Mouse (Mus musculus) hindlimb bud, embryonic 11.5 days (tissue): Measurements from ENCODE around the gene Gas2.

Source experiments
- DNase-seq: peaks from one replicate; pipeline ENCODE4 v3.0.0-alpha.2; 2012; ENCODE audit warnings: low read depth, low spot score; ENCODE audit errors: extremely low spot score

The Gas2 gene

DNA sequence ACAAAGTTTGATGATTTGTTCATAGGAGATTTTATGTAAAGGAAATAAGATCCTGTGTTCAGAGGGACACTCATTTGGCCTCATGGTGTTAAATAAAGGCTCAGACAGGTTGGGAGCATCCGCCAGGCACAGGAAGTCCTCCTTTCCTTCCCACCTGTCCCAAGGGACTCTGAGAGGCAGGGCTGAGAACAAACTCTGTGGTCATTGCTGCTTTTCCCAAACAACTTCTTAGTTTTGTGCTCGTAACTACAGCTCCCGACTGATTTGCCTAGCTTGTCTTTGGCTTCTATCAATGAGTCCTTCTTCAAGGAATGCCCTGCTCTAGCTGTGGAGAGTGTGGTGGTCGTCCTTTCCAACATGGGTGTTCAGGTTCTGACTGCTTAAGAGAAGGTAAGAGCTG, 18.3 kb downstream of the Gas2 start:
- no peak for DNase-seq

DNA sequence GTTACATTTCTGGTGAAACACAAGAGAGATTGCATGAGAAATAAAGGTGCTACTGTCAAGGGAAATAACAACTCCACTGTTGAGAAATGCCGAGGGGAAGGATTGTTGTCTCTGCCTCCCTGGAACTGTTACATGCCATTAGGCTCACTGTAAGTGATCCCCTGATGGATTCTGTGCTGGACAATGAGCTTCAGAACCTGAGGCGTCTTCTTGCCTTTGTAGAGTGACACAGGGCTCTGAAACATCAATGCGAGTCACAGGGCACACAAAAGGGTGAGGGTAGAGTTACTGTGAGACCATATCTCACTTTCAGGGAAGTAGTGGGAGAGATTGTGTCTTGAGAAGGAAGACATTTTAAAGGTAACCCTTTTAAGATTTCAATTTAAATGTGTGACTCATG, 23.5 kb downstream of the Gas2 start:
- no peak for DNase-seq

DNA sequence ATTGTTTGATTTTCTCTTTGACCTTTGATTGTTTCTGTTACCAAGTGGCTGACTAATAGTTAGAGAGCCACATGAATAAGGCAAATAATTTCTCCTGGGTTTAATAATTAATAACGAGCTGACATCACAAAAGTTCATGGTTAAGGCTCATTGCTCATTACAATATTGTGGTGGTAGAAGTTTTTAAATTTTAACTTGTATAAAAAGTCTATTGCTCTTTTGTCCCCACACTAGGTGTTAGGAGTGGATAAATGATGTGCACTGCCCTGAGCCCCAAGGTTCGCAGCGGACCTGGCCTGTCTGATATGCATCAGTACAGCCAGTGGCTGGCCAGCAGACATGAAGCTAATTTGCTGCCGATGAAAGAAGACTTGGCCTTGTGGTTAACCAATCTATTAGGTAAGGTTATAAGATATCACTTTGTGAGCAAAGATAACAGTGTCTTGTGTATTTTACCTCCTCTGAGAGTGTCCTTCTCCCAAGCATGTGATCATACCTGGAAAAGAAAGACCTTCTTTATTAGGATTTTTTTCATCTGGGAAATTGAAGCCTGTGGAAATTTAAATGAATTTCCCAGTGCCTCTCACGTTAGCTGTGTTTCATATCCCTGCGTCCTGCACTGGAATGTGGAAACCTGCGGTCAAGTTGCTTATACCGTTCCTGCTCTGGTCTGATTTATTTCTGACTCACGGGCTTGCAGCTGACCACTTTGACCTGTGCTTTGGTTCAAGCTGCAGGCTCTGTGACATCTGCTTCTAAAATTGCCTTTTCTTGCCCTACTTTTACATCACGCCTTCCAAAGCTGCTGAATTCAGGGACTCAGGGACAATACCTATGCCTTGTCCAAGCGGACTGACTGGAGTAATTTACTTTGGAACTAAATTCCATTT, 26.1 kb downstream of the Gas2 start:
- no peak for DNase-seq

DNA sequence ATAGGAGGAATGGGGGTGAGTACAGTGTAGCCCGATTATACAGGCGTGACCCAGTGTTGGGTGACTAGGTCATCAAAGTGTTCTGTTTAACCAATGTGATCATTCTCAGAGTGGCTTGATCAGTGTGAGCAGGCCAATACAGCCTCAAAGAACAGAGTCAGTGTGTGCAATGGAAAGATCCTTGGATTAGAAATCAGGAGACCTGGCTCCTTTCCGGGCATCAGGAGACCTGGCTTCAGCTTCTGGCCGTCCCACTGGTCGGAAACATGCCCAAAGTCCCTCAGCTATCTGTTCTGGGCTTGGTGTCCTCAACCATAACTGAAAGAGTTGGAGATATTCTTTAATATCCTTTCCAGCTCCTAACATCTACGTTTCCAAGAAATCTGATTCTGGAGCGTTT, 27.8 kb downstream of the Gas2 start:
- no peak for DNase-seq

DNA sequence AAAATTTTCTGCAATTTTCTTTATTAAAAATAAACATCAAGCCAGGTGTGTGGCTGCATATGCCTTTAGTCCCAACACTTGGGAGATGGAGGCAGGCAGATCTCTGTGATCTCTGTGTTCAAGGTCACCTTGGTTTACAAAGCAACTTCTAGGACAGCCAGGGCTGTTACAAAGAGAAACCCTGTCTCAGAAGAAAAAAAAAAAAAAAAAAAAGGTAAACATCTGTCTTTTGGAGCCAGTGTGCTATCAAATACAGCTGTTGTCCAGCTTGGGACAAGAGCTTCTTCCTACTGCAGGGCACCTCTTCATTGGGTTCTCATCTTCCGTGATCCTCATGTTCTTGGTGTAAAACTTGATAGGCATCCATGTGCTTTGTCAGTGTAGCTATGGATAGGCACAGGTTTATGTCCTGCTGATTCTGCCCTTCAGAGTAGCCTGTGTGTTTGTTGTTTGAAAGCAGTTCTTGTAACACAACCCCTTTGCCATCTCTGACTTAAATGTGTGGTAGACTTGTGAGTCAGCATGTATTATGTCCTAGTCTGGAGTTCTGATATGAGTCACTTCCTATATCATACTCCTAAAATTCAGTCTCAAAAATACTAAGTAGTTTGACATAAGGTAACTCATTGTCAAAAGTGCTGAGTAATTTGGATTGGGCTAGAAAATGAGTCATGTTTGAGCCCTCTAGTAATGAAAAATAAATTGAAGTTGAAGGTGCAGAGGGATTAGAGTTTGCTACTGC, 30.6 kb downstream of the Gas2 start:
- DNase-seq, result no peak

DNA sequence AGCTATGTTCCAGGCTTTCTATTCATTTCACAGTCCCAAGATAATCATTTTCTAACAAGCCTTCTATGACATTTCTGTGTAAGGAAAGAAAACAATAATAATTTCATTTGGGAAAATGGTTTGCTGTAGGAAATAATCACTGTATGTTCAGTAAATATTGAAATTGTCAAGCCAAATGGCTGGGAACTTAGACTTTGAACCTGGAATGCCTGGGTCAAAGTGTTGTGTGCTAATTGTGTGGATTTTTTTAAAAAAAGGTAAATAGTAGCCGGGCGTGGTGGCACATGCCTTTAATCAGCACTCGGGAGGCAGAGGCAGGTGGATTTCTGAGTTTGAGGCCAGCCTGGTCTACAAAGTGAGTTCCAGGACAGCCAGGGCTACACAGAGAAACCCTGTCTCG, 31.2 kb downstream of the Gas2 start:
- DNase-seq, result no peak

DNA sequence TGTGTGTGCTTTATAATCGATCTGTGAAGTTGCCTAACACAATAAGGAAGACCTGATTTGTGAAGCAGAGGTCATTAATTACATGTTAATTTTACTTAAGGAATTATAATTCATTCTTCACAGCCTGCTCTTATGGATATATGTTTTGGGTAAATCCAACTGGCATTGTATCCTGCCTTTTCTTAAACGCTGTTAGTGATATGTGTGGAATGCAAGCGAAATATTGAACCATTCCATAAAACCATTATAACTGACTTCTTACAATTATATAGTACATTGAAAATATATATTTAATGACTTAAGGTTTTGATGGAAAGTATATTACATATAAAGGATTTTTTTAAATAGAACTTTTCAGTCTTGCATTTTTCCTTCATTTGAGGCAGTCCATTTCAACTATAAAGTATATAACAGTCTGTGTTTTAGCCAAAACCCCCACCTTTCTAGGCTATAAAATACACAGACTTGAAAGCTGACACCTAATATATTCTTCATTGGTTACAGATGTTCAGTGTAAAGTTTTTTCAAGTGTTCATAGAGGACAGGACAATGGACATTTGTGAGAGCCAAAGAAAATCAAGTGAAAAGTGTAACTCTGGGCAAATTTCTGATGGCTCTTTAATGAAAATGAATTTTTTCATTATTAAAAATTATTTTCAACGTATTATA, 32.5 kb downstream of the Gas2 start:
- no peak for DNase-seq

DNA sequence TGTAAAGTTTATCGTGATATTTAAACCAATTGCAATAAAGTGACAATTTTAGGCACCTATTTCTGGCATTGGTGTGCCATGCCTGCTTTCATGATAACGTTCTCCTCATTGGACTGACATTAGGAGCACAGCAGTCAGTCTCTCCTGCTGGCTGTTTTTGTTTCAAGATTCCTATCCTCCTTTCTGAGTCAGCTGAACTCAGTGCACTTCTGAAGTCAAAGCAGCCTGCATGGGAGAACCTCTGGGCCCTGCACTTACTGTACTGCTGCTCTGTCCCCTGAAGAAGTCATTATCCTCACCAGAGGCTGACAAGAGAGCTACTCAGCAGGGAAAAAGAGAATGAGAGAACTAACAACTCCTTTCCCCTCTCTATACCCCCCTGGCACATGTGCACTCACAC, 33.1 kb downstream of the Gas2 start:
- no peak for DNase-seq

DNA sequence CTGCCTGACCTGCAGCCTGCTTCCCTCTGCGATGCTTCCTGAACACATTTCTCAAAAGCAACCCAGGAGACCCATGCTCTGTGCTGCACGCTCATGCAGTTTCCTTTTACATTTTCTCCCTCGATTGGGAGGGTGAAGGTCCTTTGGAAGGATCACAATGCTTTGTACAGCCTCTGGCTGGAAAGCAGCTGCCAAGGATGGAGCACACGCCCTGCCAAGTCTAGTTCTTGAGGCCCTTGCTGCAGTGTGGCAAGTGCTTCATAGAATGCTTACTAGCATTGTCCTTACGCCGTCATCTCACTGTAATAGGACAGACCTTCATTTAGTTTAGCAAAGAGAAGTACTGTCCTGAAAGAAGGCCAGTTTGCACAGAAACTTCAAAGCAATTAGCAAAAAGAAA, 37.3 kb downstream of the Gas2 start:
- no peak for DNase-seq

DNA sequence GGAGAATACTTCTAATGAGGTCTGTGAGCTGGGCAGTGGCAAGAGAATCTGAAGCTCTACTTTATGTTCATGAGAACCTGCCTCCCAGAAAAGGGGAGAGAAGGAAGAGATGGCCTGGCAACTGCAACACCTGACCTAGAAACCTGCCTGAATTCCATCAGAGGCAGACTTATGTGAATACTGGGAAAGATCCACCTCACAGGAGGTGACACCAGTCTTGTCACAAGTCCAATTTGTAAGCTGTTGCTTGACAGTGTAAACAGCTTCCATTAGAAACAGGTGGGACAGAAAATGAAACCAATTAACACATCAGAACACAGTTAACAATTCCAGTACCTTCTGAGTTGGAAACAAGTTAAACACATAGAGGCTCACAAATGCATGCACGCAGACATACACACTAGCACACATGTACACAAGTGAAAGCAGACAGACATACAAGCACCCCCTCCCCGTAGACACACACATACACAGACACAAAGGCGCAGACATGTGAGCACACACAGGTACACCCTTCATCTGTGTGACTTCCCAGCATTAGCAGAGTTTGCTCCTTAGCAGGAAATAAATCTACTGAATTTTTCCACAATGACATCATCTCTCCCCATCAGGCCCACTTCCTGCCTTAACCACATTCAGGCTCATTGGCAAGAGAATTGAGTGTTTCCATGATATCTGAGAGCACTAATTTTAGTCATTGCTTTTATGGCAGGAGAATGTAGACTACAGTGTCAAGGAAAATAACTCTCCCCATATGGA, 51.7 kb downstream of the Gas2 start:
- peak; percentile 35 for DNase-seq

DNA sequence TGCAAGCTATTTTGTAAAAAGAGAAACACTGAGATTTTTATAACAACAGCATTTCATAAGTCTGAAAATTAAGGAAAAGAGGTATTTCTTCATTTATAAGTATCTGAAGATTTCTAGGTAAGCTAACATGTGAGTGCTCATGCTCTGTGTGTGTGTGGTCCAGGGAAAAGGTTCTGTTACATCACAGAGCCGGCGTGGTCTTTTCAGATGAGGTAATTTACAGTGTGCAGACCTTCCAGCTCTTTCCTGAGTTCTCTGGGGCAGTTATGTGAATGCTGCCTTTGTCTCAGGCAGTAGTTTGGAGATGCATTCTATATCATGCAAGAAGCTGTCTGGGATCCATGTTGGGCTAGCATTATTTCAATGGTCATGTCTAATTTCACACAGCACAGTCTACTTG, 52.3 kb downstream of the Gas2 start:
- peak; percentile 8 for DNase-seq

DNA sequence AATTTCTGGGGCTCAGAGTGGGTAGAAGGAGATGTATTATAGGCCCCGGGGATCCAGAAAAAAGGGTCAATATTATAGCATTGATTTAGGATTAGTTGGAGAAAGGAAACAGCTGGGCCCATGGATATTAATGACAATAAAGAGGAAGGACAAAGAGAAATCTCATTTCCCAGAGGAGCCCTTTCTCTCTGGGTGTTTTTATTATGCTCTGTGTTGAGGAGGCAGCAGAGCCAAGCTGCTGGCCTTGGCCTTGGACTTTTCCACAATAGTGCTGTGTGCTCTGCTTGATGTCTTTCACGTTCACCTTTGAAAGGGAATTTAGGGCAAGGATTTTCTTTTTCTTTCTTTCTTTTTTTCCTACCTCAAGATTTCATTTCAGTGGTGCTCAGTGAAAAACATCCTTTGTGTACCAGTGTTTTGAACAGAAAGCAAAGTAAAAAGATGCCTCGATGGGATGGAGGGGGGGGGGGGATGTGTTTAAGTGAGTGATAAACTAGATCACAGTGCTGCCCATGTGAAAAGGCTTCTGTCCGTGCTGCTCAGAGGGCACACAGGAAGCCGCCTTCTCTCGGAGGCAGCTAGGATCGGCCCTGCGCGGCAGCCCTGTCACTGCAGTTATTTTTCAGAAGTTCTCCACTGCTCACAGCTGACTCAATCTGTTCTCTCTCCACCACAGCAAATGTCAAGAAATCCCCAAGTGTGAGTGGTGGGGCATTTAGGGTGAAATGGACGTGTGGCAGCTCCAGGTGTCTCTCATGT, 67.1 kb downstream of the Gas2 start:
- no peak for DNase-seq

DNA sequence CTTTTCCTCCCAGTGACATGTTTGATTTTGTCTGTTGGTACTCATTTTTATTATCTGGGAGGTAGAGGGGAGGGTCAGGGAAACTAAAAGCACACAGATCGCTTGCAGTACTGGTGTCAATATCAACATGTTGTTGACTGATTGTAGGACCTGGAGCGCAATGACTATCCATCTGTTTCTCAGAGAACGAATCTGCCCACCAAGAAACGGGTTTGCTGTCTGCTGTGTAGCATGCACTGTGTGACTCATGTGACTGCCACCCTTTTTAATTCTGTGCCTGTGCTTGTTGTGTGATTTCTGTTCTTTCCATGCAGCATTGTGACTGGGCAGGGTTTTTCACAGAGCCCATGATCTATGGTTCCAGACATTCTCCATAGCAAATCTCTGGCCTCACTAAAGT, 69.4 kb downstream of the Gas2 start:
- DNase-seq, result no peak

DNA sequence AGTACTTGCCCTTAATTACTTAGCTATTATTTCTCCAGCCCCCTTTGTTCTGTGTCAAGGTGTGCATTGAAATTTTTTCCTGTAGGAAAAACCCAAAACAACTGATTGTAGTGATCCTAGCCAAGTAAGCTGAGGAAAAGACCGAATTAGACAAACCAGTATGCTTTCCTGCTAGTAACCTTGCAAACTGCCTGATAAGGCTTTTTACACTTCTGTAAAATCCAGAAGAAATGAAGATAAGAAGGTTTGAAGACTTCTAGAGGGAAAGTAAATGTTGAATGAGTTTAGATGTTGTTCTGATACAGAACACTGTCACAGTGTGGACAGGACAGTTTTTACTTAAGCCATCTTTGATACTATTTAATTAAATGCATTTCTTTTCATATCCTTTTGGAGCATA, 75.5 kb downstream of the Gas2 start:
- DNase-seq, result no peak

DNA sequence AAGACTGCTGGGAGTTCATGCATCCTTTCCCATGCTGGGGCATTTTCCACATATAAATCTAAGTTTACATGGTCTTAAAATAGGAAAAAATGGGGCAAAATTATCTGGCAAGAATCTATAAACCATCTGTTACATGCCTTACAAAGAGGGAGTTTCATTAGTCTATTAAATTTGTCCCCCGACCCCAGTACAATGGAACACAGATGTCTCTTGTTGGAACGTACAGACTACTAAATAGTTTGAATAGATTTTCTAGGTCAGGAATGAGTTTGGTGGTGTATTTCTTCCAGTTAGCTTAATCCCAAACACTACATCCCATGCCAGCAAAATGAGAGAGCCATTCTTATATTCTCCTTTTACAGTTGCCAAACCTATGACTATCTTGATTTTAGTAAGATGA, 78.6 kb downstream of the Gas2 start:
- no peak for DNase-seq

DNA sequence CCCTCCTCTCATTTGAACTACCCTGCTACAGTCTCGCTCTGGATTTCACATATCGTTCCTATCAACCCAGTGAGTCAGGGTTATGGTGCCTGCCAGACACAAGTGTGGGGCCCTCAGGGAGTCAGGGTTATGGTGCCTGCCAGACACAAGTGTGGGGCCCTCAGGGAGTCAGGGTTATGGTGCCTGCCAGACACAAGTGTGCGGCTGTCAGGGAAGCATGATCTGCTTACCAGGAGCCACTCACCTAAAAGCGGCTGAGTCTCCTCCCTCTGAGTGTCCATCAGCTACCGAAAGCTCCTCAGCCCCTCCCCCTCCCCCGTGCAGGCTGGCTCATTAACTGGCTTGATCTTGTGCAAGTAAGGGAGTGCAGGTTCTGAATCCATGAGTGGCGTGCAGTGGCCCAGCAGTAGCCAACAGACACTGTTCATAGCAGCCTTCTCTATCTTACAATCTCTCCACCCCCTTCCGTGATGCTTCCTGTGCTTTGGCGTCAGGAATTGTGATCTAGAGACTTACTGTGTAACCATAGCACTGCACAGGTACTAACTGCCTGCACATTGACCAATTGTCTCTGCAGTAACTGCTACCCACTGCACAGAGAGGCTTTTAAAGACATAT, 93.7 kb downstream of the Gas2 start:
- DNase-seq, result no peak

DNA sequence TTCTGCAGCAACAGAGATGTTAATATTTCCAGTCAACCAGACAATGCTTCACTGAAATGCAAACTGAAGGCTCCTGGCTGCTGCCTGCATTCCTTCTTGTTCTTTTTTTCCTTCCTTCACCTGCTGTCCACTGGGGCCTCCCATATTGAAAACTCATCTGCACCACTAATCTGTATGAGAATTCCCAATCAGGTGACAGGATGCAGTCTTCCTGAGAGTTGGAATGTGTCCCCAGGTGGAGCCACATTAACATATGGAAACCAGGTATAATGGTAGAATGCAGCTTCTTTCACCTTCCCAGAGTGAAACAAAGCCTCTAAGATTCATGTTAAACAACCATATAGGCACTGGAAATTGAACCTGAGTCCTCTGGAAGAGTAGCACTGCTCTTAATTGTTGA, 96.0 kb downstream of the Gas2 start:
- DNase-seq, result no peak

DNA sequence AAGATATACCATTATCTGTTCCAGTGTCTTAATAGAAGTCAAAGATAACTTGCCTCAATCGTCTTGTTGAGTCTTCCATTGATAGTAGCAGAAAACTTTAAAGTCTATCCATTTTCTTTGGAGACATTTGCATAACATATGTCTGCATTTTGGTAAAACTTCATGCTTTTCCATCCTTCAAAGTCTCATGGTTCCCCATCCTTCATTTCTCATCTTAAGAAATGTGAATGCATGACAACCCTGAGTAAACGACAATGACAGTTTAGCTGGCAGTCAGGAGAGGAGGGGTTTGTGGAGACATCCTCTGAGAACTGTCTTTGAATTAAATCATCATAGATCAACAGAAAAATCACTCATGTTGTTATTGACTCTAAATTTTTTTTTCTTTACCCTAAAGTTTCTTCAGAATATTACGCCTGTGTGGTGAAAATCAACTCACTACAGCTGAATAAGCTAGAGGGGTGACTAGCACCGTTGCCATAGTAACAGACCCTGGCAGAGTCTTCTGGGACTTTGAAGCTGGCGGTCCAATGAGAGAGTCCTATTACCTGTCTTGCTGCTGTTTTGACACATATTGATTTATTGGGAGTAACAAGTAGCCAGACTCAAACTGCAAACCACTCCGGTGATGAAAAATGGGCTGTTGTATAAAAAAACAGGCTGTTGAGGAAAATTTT, 99.0 kb downstream of the Gas2 start:
- no peak for DNase-seq

DNA sequence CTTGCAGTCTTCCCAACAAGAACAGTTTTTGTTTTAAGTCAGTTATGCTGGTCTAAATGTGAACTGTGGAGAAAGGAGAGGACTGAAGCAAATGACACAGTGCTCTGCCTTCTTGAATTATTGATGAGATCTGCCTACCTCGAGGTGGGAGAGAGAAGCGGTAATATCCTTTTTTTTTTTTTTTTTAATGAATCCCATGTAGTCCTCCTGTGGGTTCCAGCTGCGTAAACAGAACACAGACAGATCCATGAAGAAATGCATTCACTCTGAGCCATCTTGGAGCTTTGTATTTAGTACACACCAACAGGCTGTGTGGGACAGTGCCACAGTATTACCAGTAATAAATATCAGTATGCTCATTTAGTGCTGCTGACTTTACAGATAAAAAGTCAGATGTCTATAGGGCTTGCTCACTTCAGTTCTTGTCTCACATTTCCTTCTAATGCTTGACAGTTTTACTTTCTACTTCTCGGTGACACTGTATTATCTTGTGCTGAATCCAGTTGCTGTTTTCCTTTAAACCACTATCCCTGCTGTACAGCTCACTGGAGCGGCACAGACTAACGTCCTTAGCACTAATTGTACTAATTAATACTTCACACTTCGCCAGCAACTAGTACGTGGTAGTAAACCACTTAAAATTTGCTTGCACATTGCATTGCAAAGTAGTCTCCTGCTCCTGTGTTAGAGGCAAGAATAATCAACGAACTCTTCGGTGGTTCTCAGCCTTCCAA, 100.6 kb downstream of the Gas2 start:
- DNase-seq, result no peak
